Mouse (Mus musculus) ovary, postnatal 14 days (tissue): ENCODE results near the gene Tmc5.
A peak's percentile ranks its signal among the peaks of the same experiment; 100 is the strongest.

ENCODE experiments used
- DNase-seq: peaks from one replicate; pipeline ENCODE4 v3.0.0; 2022; ENCODE audit warnings: low spot score

Tmc5 gene

GRCm38 (mm10) chr7:118611185-118611749, 14.2 kb downstream of the Tmc5 start:
- no peak for DNase-seq

- DNase-seq = no peak
Measured at GRCm38 (mm10) chr7:118611933-118612332, 14.8 kb downstream of the Tmc5 start.

GRCm38 (mm10) chr7:118614076-118614475, 17.0 kb downstream of the Tmc5 start:
- no peak for DNase-seq

- DNase-seq = no peak
Measured at GRCm38 (mm10) chr7:118618104-118618503, 21.0 kb downstream of the Tmc5 start.

- DNase-seq = no peak
Measured at GRCm38 (mm10) chr7:118620243-118620906, 23.3 kb downstream of the Tmc5 start.

DNA sequence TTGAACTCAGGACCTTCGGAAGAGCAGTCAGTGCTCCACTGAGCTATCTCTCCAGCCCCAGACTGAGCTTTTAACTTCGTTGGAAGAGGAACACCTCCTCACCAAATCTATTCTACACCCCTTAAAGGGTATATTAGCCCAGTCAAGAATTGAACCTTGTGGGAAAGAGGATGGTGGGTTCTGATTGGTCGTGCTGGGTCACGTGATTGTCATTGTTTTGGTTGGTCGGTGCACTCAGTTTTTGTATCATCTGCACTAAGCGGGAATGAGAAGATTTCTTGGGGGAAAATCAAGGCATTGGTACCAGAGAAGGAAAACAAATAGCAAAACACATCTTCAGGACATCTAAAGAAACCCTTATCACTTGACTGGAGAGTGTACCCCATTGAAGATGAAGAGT, 24.0 kb downstream of the Tmc5 start:
- no peak for DNase-seq

- DNase-seq = no peak
Measured at GRCm38 (mm10) chr7:118627550-118628298, 30.6 kb downstream of the Tmc5 start.

DNA sequence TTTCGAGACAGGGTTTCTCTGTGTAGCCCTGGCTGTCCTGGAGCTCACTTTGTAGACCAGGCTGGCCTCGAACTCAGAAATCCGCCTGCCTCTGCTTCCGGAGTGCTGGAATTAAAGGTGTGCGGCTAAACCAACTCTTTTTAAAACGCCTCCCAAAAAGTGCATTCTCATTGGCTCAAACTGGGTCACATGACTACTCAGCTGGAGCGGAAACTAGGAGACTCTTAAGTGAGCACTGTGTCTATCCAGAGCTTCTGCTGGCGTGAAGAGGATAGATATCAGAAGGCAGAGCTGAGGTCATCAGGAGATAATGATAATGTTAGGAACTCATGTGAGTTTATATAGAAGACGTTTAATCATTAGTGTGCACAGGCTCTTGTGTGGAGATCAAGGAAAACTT, 36.0 kb downstream of the Tmc5 start:
- no peak for DNase-seq

DNA sequence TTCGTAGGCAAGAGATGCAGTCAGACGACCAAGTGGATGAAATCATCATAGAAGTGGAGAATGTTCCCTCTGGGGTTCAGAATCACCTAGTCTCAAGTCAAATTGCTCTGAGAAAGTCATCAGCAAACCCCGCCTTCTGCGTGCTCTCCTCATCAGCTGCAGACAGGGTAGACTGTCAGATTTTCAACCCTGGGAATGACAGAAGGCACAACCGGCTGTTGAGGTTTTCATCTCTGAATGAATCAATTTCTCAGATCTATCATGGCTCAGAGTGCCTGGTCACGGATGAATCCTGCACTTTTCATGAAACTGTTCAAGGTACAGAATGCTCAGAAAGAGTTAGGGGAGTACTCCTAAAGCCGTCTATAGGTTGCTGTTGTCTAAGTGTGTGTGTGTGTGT, 36.9 kb downstream of the Tmc5 start:
- DNase-seq = no peak

DNA sequence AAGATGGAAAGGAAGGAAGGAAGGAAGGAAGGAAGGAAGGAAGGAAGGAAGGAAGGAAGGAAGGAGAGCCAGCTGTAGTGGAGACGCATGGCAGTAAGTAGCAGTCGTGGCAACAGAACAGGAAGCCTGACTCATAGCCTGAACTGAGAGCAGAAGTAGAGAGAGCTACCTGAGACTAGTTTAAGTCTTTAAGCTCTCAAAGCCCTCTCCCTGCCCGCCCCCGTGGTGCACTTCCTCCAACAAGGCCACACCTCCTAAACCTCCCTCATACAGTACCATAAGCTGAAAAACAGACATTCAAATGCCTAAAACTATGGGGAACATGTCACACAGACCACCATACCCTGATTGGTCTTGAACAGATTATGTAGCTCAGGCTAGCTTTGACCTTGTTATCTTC, 40.4 kb downstream of the Tmc5 start:
- no peak for DNase-seq

GRCm38 (mm10) chr7:118646237-118646636, 49.1 kb downstream of the Tmc5 start:
- no peak for DNase-seq

- no peak for DNase-seq
Measured at GRCm38 (mm10) chr7:118649328-118649727, 52.2 kb downstream of the Tmc5 start.

DNA sequence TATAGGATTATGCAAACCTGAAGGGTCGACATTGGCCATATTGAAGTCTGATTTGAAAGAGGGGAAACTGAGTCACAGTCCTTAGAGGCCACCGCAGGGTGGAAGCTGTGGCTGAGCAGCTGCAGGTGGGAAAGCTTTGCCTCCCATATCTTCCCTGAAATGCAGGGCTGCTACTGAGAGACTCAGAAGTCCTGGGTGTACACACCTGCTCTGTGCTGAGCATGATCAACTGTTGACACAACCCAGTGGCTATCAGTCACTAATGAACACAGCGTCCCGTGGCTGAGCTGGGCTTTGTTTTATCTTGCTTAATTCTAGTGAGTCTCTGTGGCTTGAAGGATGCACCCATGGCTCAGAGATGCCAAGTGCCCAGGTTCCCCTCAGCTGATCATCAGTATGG, 53.0 kb downstream of the Tmc5 start:
- DNase-seq = no peak

- DNase-seq = no peak
Measured at GRCm38 (mm10) chr7:118650891-118651290, 53.8 kb downstream of the Tmc5 start.

DNA sequence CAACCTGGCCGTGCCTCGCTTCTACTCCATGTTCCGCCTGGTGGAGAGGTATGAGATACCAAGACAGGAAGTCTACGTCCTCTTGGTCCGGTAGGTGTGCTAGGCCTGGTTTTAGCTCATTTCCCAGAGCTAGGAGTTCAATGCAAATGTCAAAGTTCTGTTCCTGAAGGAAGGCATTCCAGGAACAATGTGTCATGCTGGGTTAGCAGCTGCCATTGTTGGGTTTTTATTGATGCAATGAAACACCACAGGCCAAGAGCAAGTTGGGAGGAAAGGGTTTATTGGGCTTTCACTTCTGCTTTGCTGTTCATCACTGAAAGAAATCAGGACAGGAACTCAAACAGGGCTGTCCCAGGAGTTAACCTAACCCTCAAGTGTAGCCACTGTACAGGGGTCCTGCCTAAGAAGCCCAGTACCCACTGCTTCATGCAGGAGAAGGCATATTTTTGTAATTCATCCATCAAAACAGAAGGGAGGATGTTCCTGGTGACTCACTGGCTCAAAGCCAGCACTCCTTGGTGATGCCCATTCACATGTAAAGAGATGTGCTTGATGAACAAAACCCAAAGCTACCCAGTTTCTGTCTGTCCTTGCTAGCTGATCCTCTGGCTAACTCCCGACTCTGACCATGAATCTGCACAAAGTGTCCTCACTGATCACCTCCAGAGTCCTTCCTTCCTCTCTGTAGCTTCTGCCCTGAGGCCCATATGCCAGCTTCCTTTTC, 55.6 kb downstream of the Tmc5 start:
- no peak for DNase-seq

DNA sequence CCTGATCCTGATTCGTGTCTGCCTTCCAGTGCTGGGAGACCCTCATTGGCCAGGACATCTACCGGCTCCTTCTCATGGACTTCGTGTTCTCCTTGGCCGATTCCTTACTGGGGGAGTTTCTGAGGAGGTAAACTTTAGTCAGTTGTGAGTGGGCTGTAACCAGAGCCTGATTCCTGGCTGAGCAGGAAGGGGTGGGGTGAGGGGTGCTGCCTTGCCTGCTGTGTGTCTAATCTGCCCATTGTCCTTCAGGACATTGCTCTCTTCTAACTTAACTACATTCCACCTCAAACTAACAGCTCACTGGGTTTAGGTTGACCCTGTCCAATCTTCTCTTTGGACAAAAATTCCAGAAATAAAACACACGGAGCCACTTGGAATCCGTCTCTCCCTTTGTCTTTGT, 59.6 kb downstream of the Tmc5 start:
- DNase-seq = no peak

DNA sequence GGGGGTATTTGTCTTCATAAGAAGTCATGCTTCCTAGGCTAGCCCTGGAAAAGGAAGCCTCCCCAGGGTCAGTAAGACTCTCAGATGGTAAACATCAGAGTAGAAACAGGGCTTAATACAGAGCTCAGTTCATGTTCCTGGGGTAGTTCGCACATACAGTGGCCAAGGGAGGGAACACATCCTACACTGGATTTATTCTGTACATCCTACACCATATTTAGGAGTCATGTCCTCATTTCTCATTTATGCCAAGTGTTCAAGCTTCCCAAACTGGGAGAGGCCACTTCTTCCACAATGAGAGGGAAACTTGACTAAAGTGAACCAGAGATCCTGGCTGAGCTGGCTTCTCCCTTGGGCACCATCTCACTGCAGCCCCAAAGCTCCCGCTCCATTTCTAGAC, 70.7 kb downstream of the Tmc5 start:
- DNase-seq = no peak

DNA sequence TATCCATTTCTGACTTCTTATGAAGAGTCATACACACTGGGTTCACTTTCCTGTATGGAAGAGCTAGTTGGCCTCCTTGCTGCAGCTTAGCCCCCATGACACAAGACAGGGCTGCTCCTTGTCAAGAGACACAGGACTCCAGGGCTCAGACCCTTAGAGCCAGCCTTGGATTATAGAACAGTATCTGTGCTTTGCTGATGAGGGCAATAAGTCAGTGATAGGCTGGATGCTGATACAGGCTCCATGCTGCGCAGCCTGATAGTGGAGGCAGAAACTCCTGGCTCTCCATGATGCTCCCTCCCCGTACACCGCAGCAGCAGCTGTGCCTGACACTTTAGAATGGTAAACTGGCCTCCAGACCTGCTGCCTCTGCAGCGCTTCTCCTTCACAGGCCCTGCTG, 73.0 kb downstream of the Tmc5 start:
- DNase-seq = no peak

- no peak for DNase-seq
Measured at GRCm38 (mm10) chr7:118676826-118677225, 79.7 kb downstream of the Tmc5 start.

GRCm38 (mm10) chr7:118688199-118688598, 91.1 kb downstream of the Tmc5 start:
- peak; percentile 63 for DNase-seq

DNA sequence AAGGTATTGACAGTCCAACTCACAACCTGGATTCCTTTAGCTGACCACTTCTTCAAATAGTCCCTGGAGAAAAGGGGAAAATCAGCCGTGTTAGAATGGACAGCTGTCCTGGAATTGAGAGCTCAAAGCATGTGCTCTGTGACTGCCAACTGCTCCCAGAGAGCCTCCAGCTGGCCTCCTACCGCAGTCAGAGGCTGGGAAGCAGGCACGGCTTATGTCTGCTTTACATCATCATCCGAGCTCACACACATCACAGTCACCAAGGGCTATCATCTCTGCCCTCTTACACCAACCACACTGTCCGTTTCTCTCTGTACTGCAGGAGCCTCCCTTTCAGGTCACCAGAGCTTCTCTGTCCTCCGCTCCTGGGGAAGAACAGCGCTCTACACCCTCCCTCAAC, 92.0 kb downstream of the Tmc5 start:
- no peak for DNase-seq

GRCm38 (mm10) chr7:118691287-118691686, 94.2 kb downstream of the Tmc5 start:
- DNase-seq = no peak

GRCm38 (mm10) chr7:118696146-118696545, 99.0 kb downstream of the Tmc5 start:
- DNase-seq = no peak
